Mouse (Mus musculus) midbrain, embryonic 15.5 days (tissue): ENCODE results near the gene Myo3b. TPM values are rescaled to one million over a fixed set of nuclear protein-coding genes. Genes with fewer than 3 reads are reported as not detected.
"Not testable (repeated sequence)": the region's sequence is repeated elsewhere in the genome, so short reads cannot be mapped to it uniquely, and the experiment has no call there.

Experiments used
- ATAC-seq: fragments of 200-750 bp; cut with Nextera tagmentation; replicated peaks from 2 replicates; pipeline ENCODE4 v1.8.0; 2017; ENCODE audit warnings: moderate TSS enrichment
- H3K27ac ChIP-seq: fragments of 300-500 bp; sonication (generic); 2 replicates; pipeline ENCODE4 v1.5.1; 2015; ENCODE audit warnings: mild to moderate bottlenecking, inconsistent platforms
- H3K27me3 ChIP-seq: fragments of 300-500 bp; sonication (generic); replicated peaks from 2 replicates; pipeline ENCODE4 v1.6.1; 2015; ENCODE audit warnings: inconsistent platforms
- H3K36me3 ChIP-seq: fragments of 300-500 bp; sonication (generic); replicated peaks from 2 replicates; pipeline ENCODE4 v1.6.1; 2015; ENCODE audit warnings: inconsistent platforms
- H3K4me1 ChIP-seq: fragments of 300-500 bp; sonication (generic); 2 replicates; pipeline ENCODE4 v1.6.1; 2015; ENCODE audit warnings: inconsistent platforms
- H3K4me2 ChIP-seq: fragments of 300-500 bp; sonication (generic); 2 replicates; pipeline ENCODE4 v1.6.1; 2015; ENCODE audit warnings: inconsistent platforms, mild to moderate bottlenecking, moderate library complexity
- H3K4me3 ChIP-seq: fragments of 300-500 bp; sonication (generic); 2 replicates; pipeline ENCODE4 v1.5.1; 2015; ENCODE audit warnings: mild to moderate bottlenecking, inconsistent platforms
- H3K9ac ChIP-seq: fragments of 300-500 bp; sonication (generic); 2 replicates; pipeline ENCODE4 v1.6.1; 2015; ENCODE audit warnings: mild to moderate bottlenecking, inconsistent platforms
- H3K9me3 ChIP-seq: fragments of 300-500 bp; sonication (generic); 2 replicates; pipeline ENCODE4 v1.6.1; 2016; ENCODE audit warnings: inconsistent platforms
- WGBS: fragments of 180-500 bp; shearing (Covaris S2); methylation state at CpG from one replicate; pipeline ENCODE4 v1.1.7; 2015; ENCODE audit warnings: mixed read lengths; 5-methylcytosine and 5-hydroxymethylcytosine counted together
- polyA plus RNA-seq: library from polyadenylated mRNA; unstranded; fragments of >200 nt; fragmentation: Nextera tagmentation; extraction: Ambion mirVana; gene quantifications from 2 replicates; pipeline ENCODE4 v1.2.1, GENCODE M21; 2015

The Myo3b gene
- 0.24 and 0.41 TPM in 2 replicates for polyA plus RNA-seq

- Histone ChIP-seq H3K4me3 (no peak within 1 kb of the TSS), H3K27ac (no peak within 1 kb of the TSS), H3K36me3 (no peaks in the 10 kb centered on the region), H3K9me3 (no peaks in the 10 kb centered on the region), H3K4me2 (peak within 1 kb of the TSS; percentile 15; the same call in 1 of the 2 replicates), H3K27me3 (no peaks in the 10 kb centered on the region), H3K4me1 (peaks cover 9% of the 10 kb centered on the region; the same call in 1 of the 2 replicates), H3K9ac (no peak within 1 kb of the TSS)
- no peak; the same call in 1 of the 2 replicates for ATAC-seq
- 16% methylated on average over 7 of the region's 7 CpGs for whole genome bisulfite sequencing
These were observed at the start of gene Myo3b for GRCm38 (mm10) chr2:70038752-70039151. Gene Myo3b, plus strand, starts transcription at chr2:70039126.

GRCm38 (mm10) chr2:69989224-69989623 is 49.7 kb upstream of the Myo3b start:
- ATAC-seq, result no peak
- no peaks in the 10 kb centered on the region for H3K27me3 ChIP-seq
- no peaks in the 10 kb centered on the region for H3K9me3 ChIP-seq
- H3K36me3 ChIP-seq, result peaks cover 19% of the 10 kb centered on the region
- no peaks in the 10 kb centered on the region for H3K4me1 ChIP-seq
- no peak overlapping the region for H3K9ac ChIP-seq
- no peak overlapping the region for H3K27ac ChIP-seq
- H3K4me3 ChIP-seq, result no peak overlapping the region
- no peak overlapping the region for H3K4me2 ChIP-seq
- 95% methylated on average over 6 of the region's 6 CpGs for WGBS

GRCm38 (mm10) chr2:69990647-69991046 is 48.3 kb upstream of the Myo3b start:
- no peak overlapping the region for H3K9ac ChIP-seq
- no peak for ATAC-seq
- no peaks in the 10 kb centered on the region for H3K27me3 ChIP-seq
- 54% methylated on average over 2 of the region's 2 CpGs for WGBS
- no peaks in the 10 kb centered on the region for H3K9me3 ChIP-seq
- H3K27ac ChIP-seq, result no peak overlapping the region
- no peak overlapping the region for H3K4me2 ChIP-seq
- H3K36me3 ChIP-seq, result peaks cover 19% of the 10 kb centered on the region
- no peaks in the 10 kb centered on the region for H3K4me1 ChIP-seq
- H3K4me3 ChIP-seq, result no peak overlapping the region

- ATAC-seq, H3K4me2 ChIP-seq, H3K27me3 ChIP-seq, H3K27ac ChIP-seq, H3K4me1 ChIP-seq, H3K4me3 ChIP-seq, H3K9ac ChIP-seq, H3K9me3 ChIP-seq: not testable (repeated sequence)
- 94% methylated on average over 3 of the region's 3 CpGs for WGBS
- H3K36me3 ChIP-seq, result peaks cover 16% of the 10 kb centered on the region
These were observed 44.7 kb upstream of the Myo3b start for GRCm38 (mm10) chr2:69994082-69994736.

GRCm38 (mm10) chr2:69994779-69995178 is 44.1 kb upstream of the Myo3b start:
- Histone ChIP-seq H3K27me3 (no peaks in the 10 kb centered on the region), H3K4me2 (no peak overlapping the region), H3K4me1 (no peaks in the 10 kb centered on the region), H3K4me3 (no peak overlapping the region), H3K27ac (no peak overlapping the region), H3K36me3 (peaks cover 11% of the 10 kb centered on the region), H3K9me3 (no peaks in the 10 kb centered on the region), H3K9ac (no peak overlapping the region)
- no peak for ATAC-seq
- 92% methylated on average over 2 of the region's 2 CpGs for whole genome bisulfite sequencing

GRCm38 (mm10) chr2:69999097-69999770 is 39.7 kb upstream of the Myo3b start:
- ATAC-seq, result peak; percentile 52; the same call in 1 of the 2 replicates
- no peak overlapping the region for H3K4me3 ChIP-seq
- 0 out of 2 replicates have a peak overlapping the region, but pooled peaks have one; percentile 41 for H3K27ac ChIP-seq
- H3K27me3 ChIP-seq, result no peaks in the 10 kb centered on the region
- 58% methylated on average over 7 of the region's 7 CpGs for WGBS
- H3K4me1 ChIP-seq, result no peaks in the 10 kb centered on the region
- no peak overlapping the region for H3K4me2 ChIP-seq
- H3K9ac ChIP-seq, result no peak overlapping the region
- H3K9me3 ChIP-seq, result no peaks in the 10 kb centered on the region
- H3K36me3 ChIP-seq, result peaks cover 6% of the 10 kb centered on the region; the same call in 1 of the 2 replicates

- H3K36me3 ChIP-seq, result peaks cover 9% of the 10 kb centered on the region; the same call in 1 of the 2 replicates
- no peaks in the 10 kb centered on the region for H3K27me3 ChIP-seq
- no peaks in the 10 kb centered on the region for H3K4me1 ChIP-seq
- H3K9ac ChIP-seq, result no peak overlapping the region
- H3K9me3 ChIP-seq, result no peaks in the 10 kb centered on the region
- no peak overlapping the region for H3K4me3 ChIP-seq
- no peak overlapping the region for H3K27ac ChIP-seq
- 57% methylated on average over 6 of the region's 6 CpGs for WGBS
- no peak for ATAC-seq
- H3K4me2 ChIP-seq, result no peak overlapping the region
These were observed 38.6 kb upstream of the Myo3b start for GRCm38 (mm10) chr2:70000316-70000715.

GRCm38 (mm10) chr2:70006492-70006891 is 32.4 kb upstream of the Myo3b start:
- ATAC-seq, result no peak; the same call in 1 of the 2 replicates
- Histone ChIP-seq H3K27me3 (no peaks in the 10 kb centered on the region), H3K36me3 (peaks cover 10% of the 10 kb centered on the region; the same call in 1 of the 2 replicates), H3K9ac (no peak overlapping the region), H3K9me3 (no peaks in the 10 kb centered on the region), H3K4me3 (no peak overlapping the region), H3K4me2 (no peak overlapping the region), H3K27ac (no peak overlapping the region), H3K4me1 (no peaks in the 10 kb centered on the region)
- 90% methylated on average over 2 of the region's 2 CpGs for whole genome bisulfite sequencing

- Histone ChIP-seq H3K27ac (no peak overlapping the region), H3K4me3 (no peak overlapping the region), H3K36me3 (peaks cover 12% of the 10 kb centered on the region; the same call in 1 of the 2 replicates), H3K9ac (no peak overlapping the region), H3K4me2 (no peak overlapping the region), H3K27me3 (no peaks in the 10 kb centered on the region), H3K4me1 (no peaks in the 10 kb centered on the region), H3K9me3 (no peaks in the 10 kb centered on the region)
- 93% methylated on average over 8 of the region's 8 CpGs for WGBS
- no peak for ATAC-seq
These were observed 26.0 kb upstream of the Myo3b start for GRCm38 (mm10) chr2:70012941-70013340.

GRCm38 (mm10) chr2:70018236-70018635 is 20.7 kb upstream of the Myo3b start:
- H3K27me3 ChIP-seq, result no peaks in the 10 kb centered on the region
- no peaks in the 10 kb centered on the region for H3K9me3 ChIP-seq
- WGBS, result 85% methylated on average over 6 of the region's 6 CpGs
- no peaks in the 10 kb centered on the region for H3K4me1 ChIP-seq
- H3K36me3 ChIP-seq, result peaks cover 20% of the 10 kb centered on the region; the same call in 1 of the 2 replicates
- no peak overlapping the region for H3K9ac ChIP-seq
- no peak overlapping the region for H3K4me2 ChIP-seq
- no peak overlapping the region for H3K27ac ChIP-seq
- no peak overlapping the region for H3K4me3 ChIP-seq
- ATAC-seq, result no peak

- H3K9ac ChIP-seq, result no peak overlapping the region
- H3K9me3 ChIP-seq, result no peaks in the 10 kb centered on the region
- H3K36me3 ChIP-seq, result peaks cover 13% of the 10 kb centered on the region; the same call in 1 of the 2 replicates
- no peak overlapping the region for H3K27ac ChIP-seq
- no peak overlapping the region for H3K4me3 ChIP-seq
- no peaks in the 10 kb centered on the region for H3K27me3 ChIP-seq
- 91% methylated on average over 2 of the region's 2 CpGs for WGBS
- ATAC-seq, result no peak
- no peak overlapping the region for H3K4me2 ChIP-seq
- no peaks in the 10 kb centered on the region for H3K4me1 ChIP-seq
These were observed 14.5 kb upstream of the Myo3b start for GRCm38 (mm10) chr2:70024454-70024853.

GRCm38 (mm10) chr2:70025711-70026110 is 13.2 kb upstream of the Myo3b start:
- H3K27me3 ChIP-seq, result no peaks in the 10 kb centered on the region
- no peak overlapping the region for H3K27ac ChIP-seq
- 0 out of 2 replicates have a peak, but pooled peaks cover 9% of the 10 kb centered on the region for H3K36me3 ChIP-seq
- H3K4me2 ChIP-seq, result no peak overlapping the region
- no peaks in the 10 kb centered on the region for H3K9me3 ChIP-seq
- no peak overlapping the region for H3K4me3 ChIP-seq
- no peaks in the 10 kb centered on the region for H3K4me1 ChIP-seq
- no peak overlapping the region for H3K9ac ChIP-seq
- no peak for ATAC-seq
- WGBS, result 95% methylated on average over 5 of the region's 5 CpGs
